ENCODE assay signal across 8 mouse cellular contexts in genomic region chr10:83722579-83723031, GRCm38 (mm10). TPM values are rescaled to one million over a fixed set of nuclear protein-coding genes. Genes with fewer than 3 reads are reported as not detected.
A peak's percentile ranks its signal among the peaks of the same experiment; 100 is the strongest.
DNase-seq lines count a peak whose midpoint lies in the region; ATAC-seq and TF ChIP-seq lines count a peak whose summit lies in the region.

Gene 1500009L16Rik (plus strand): TSS chr10:83722865.

- peak; percentile 90 for ATAC-seq in embryonic facial prominence, embryonic 15.5 days (ENCODE audit: insufficient number of reproducible peaks, low FRiP score, low TSS enrichment, low read depth)
- peak; percentile 89 for ATAC-seq in heart, embryonic 16.5 days (replicated peaks; ENCODE audit: extremely low read depth, insufficient read depth, low FRiP score)
- ATAC-seq in liver, embryonic 13.5 days (ENCODE audit: low read depth): peak; percentile 66

- WGBS in embryonic facial prominence, embryonic 15.5 days: 0% methylated on average over 35 of the region's 37 CpGs
- under 1% methylated on average over 35 of the region's 37 CpGs for WGBS in heart, embryonic 16.5 days
- WGBS in liver, embryonic 13.5 days (ENCODE audit: insufficient replicate concordance): 1% methylated on average over 37 of the region's 37 CpGs

- H3K27ac ChIP-seq in bone marrow macrophage, adult 2 months (ENCODE audit: insufficient read depth, low read depth, low read length): no peak within 1 kb of the TSS
- no peak within 1 kb of the TSS for H3K27ac ChIP-seq in embryonic facial prominence, embryonic 15.5 days (replicated peaks)
- H3K27ac ChIP-seq in heart, embryonic 16.5 days (ENCODE audit: low read length): peak within 1 kb of the TSS; percentile 17
- H3K27ac ChIP-seq in liver, embryonic 13.5 days: no peak within 1 kb of the TSS

- no peak for TF ChIP-seq POLR2A in bone marrow macrophage, adult 2 months (IDR thresholded peaks at IDR 0.05; ENCODE audit: borderline replicate concordance, low read depth, low read length)

- peak within 1 kb of the TSS; percentile 85 for H3K4me3 ChIP-seq in E14TG2a.4 (replicated peaks; ENCODE audit: low read length)
- H3K4me3 ChIP-seq in bone marrow macrophage, adult 2 months (ENCODE audit: insufficient read depth, low read length): peak within 1 kb of the TSS; percentile 26
- H3K4me3 ChIP-seq in embryonic facial prominence, embryonic 15.5 days (replicated peaks): peak within 1 kb of the TSS; percentile 65
- peak within 1 kb of the TSS; percentile 61 for H3K4me3 ChIP-seq in heart, embryonic 16.5 days (ENCODE audit: low read length)
- peak within 1 kb of the TSS; percentile 53 for H3K4me3 ChIP-seq in liver, embryonic 13.5 days (replicated peaks)

- H3K4me2 ChIP-seq in embryonic facial prominence, embryonic 15.5 days (replicated peaks): peak within 1 kb of the TSS; percentile 92
- H3K4me2 ChIP-seq in heart, embryonic 16.5 days (ENCODE audit: low read depth, low read length): peak within 1 kb of the TSS; percentile 84
- H3K4me2 ChIP-seq in liver, embryonic 13.5 days: peak within 1 kb of the TSS; percentile 67

- peaks cover 59% of the 10 kb centered on the region for H3K4me1 ChIP-seq in E14TG2a.4 (replicated peaks; ENCODE audit: low read depth, low read length)
- peaks cover 2% of the 10 kb centered on the region; the same call in 1 of the 2 replicates for H3K4me1 ChIP-seq in bone marrow macrophage, adult 2 months (ENCODE audit: control insufficient read depth, insufficient read depth, low read length)
- peaks cover 18% of the 10 kb centered on the region for H3K4me1 ChIP-seq in embryonic facial prominence, embryonic 15.5 days
- H3K4me1 ChIP-seq in heart, embryonic 16.5 days (ENCODE audit: control insufficient read depth, insufficient read depth, low read length): peaks cover 25% of the 10 kb centered on the region
- H3K4me1 ChIP-seq in liver, embryonic 13.5 days (replicated peaks): peaks cover 8% of the 10 kb centered on the region; the same call in 1 of the 2 replicates

- peaks cover 6% of the 10 kb centered on the region; the same call in 1 of the 2 replicates for H3K36me3 ChIP-seq in E14TG2a.4 (ENCODE audit: insufficient read depth, low read length)
- H3K36me3 ChIP-seq in embryonic facial prominence, embryonic 15.5 days: no peaks in the 10 kb centered on the region
- no peaks in the 10 kb centered on the region for H3K36me3 ChIP-seq in heart, embryonic 16.5 days (ENCODE audit: control insufficient read depth, insufficient read depth)
- H3K36me3 ChIP-seq in liver, embryonic 13.5 days: no peaks in the 10 kb centered on the region

- no peaks in the 10 kb centered on the region for H3K9me3 ChIP-seq in E14TG2a.4 (ENCODE audit: low read length)
- H3K9me3 ChIP-seq in embryonic facial prominence, embryonic 15.5 days (replicated peaks): no peaks in the 10 kb centered on the region
- H3K9me3 ChIP-seq in heart, embryonic 16.5 days (replicated peaks; ENCODE audit: control insufficient read depth, low read length): peaks cover 4% of the 10 kb centered on the region
- no peaks in the 10 kb centered on the region for H3K9me3 ChIP-seq in liver, embryonic 13.5 days (replicated peaks)

- H3K9ac ChIP-seq in embryonic facial prominence, embryonic 15.5 days: peak within 1 kb of the TSS; percentile 40
- H3K9ac ChIP-seq in heart, embryonic 16.5 days (ENCODE audit: low read length): peak within 1 kb of the TSS; percentile 71
- H3K9ac ChIP-seq in liver, embryonic 13.5 days: peak within 1 kb of the TSS; percentile 22; the same call in 1 of the 2 replicates

- peaks cover 13% of the 10 kb centered on the region for H3K27me3 ChIP-seq in E14TG2a.4 (ENCODE audit: insufficient read depth, low read length)
- no peaks in the 10 kb centered on the region for H3K27me3 ChIP-seq in embryonic facial prominence, embryonic 15.5 days
- no peaks in the 10 kb centered on the region for H3K27me3 ChIP-seq in heart, embryonic 16.5 days (ENCODE audit: control insufficient read depth, insufficient read depth, low read length)
- H3K27me3 ChIP-seq in liver, embryonic 13.5 days: peaks cover 24% of the 10 kb centered on the region

- TF ChIP-seq CTCF in E14TG2a.4 (conservative IDR thresholded peaks at IDR 0.05; ENCODE audit: low read length): no peak
- TF ChIP-seq CTCF in bone marrow macrophage, adult 2 months (IDR thresholded peaks at IDR 0.05; ENCODE audit: low read depth, low read length): no peak

- peak; percentile 58 to 79 for DNase-seq in kidney, postnatal 25 days
- no peak for DNase-seq in liver, embryonic 13.5 days
- DNase-seq in neural tube, embryonic 10.5 days (ENCODE audit: extremely low spot score, low spot score): peak; percentile 89
- peak; percentile 81 for DNase-seq in testis, postnatal 14 days (ENCODE audit: low spot score)

RNA-seq across cellular contexts. Expression of gene 1500009L16Rik, which starts in this region (rescaled TPM):
- polyA plus RNA-seq in bone marrow macrophage, adult 2 months (2012; ENCODE audit: insufficient read depth, insufficient read length, missing spikeins): not detected in 2 replicates
- polyA plus RNA-seq in embryonic facial prominence, embryonic 15.5 days (2015; fragmentation: Nextera tagmentation; extraction: Ambion mirVana): 24.8 and 29.0 TPM in 2 replicates
- 27.4 and 36.4 TPM in 2 replicates for polyA plus RNA-seq in heart, embryonic 16.5 days (2015; fragmentation: Nextera tagmentation; extraction: Ambion mirVana)
- polyA plus RNA-seq in liver, embryonic 13.5 days (2015; fragmentation: Nextera tagmentation; extraction: Ambion mirVana): 2.3 TPM in 2 replicates

Comparison
In these comparisons a context has a peak if more than half of its experiments do, and no peak if none do; other contexts are left out.
1. H3K4me3 ChIP-seq: peak in every context shown above with its lines; median percentile 85 in E14TG2a.4; 65 in embryonic facial prominence, embryonic 15.5 days; 61 in heart, embryonic 16.5 days; 53 in liver, embryonic 13.5 days; 26 in bone marrow macrophage, adult 2 months.